Mouse (Mus musculus) midbrain, embryonic 11.5 days (tissue): ENCODE measurements at regions not wholly inside any gene's neighbourhood (a gene's known extent, or its start where the extent isn't known, plus 50 kb on each side); places are given as distances from the start of the nearest gene placed in this dataset.

Experiments used
- ATAC-seq: fragments of 200-750 bp; cut with Nextera tagmentation; 2 replicates; pipeline ENCODE4 v1.8.0; 2017; ENCODE audit warnings: moderate TSS enrichment, moderate library complexity; ENCODE audit not compliant: low FRiP score
- DNase-seq: peaks from one replicate; pipeline ENCODE4 v3.0.0; 2015; ENCODE audit warnings: low spot score; ENCODE audit errors: missing footprints
- H3K27ac ChIP-seq: fragments of 300-500 bp; sonication (generic); 2 replicates; pipeline ENCODE4 v1.5.1; 2014; ENCODE audit warnings: low read depth, low read length
- H3K27me3 ChIP-seq: fragments of 300-500 bp; sonication (generic); 2 replicates; pipeline ENCODE4 v1.6.1; 2014; ENCODE audit warnings: mild to moderate bottlenecking, low read length, moderate library complexity, mixed read lengths; ENCODE audit not compliant: control insufficient read depth, insufficient read depth
- H3K36me3 ChIP-seq: fragments of 300-500 bp; sonication (generic); 2 replicates; pipeline ENCODE4 v1.6.1; 2014; ENCODE audit warnings: mild to moderate bottlenecking, low read length, moderate library complexity, mixed read lengths; ENCODE audit not compliant: control insufficient read depth, insufficient read depth
- H3K4me1 ChIP-seq: fragments of 300-500 bp; sonication (generic); 2 replicates; pipeline ENCODE4 v1.6.1; 2014; ENCODE audit warnings: low read length; ENCODE audit not compliant: control insufficient read depth, insufficient read depth
- H3K4me2 ChIP-seq: fragments of 300-500 bp; sonication (generic); 2 replicates; pipeline ENCODE4 v1.6.1; 2014; ENCODE audit warnings: mild to moderate bottlenecking, moderate library complexity
- H3K4me3 ChIP-seq: fragments of 300-500 bp; sonication (generic); 2 replicates; pipeline ENCODE4 v1.5.1; 2014; ENCODE audit warnings: low read depth, low read length
- H3K9ac ChIP-seq: fragments of 300-500 bp; sonication (generic); 2 replicates; pipeline ENCODE4 v1.6.1; 2014; ENCODE audit warnings: low read length
- H3K9me3 ChIP-seq: fragments of 300-500 bp; sonication (generic); 2 replicates; pipeline ENCODE4 v1.6.1; 2016; ENCODE audit warnings: low read length; ENCODE audit not compliant: control insufficient read depth
- WGBS: fragments of 180-500 bp; shearing (Covaris S2); extraction: QIAGEN DNeasy Blood & Tissue Kit; methylation state at CpG from one replicate; pipeline ENCODE4 v1.1.7; 2014; 5-methylcytosine and 5-hydroxymethylcytosine counted together

DNA sequence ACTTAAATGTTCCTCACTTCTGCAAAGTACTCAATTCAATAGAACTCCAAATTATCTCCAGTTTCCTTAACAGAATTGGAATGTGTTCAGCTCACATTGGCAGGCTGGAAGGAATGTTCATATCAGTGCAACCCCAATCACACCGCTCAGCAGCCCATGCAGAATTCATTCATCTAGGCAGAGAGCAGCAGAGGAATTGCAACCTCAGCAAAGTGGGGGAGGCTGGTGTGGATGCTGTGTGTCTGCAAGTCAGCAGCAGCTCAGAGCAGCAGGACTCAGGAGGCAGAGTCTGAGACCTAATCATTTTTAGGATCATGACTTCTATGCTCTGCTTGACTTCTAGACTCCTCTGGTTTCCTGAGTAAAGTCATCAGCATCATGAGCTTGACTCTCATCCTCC, 100.7 kb upstream of the Chrna7 start:
- Histone ChIP-seq H3K27ac (no peak overlapping the region), H3K9ac (no peak overlapping the region), H3K27me3 (no peaks in the 10 kb centered on the region), H3K4me1 (no peaks in the 10 kb centered on the region), H3K4me3 (no peak overlapping the region), H3K36me3 (no peaks in the 10 kb centered on the region), H3K4me2 (no peak overlapping the region), H3K9me3 (no peaks in the 10 kb centered on the region)
- no peak for DNase-seq
- ATAC-seq = no peak
- WGBS = 91% methylated on average over 1 of the region's 1 CpGs

DNA sequence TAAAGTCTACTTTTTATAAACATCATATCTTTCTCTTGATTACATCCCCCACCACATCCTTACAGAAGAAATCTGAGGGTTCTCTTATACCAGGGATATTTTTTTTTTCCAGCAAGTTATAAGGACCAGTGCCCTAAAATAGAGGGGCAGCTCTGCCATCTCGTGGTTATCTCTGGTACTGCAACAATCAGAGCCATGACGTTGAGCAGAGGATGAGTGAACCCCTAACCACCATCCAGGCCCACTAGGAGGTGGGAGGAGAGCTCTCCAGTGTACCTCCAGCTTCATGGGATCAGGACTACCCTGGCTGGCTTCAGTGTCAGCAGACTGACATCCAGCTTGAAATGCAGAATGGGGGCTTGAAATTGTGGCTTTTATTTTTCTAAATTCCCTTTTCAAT, 107.2 kb upstream of the Chrna7 start:
- no peak overlapping the region for H3K4me2 ChIP-seq
- no peak overlapping the region for H3K27ac ChIP-seq
- no peaks in the 10 kb centered on the region for H3K4me1 ChIP-seq

DNA sequence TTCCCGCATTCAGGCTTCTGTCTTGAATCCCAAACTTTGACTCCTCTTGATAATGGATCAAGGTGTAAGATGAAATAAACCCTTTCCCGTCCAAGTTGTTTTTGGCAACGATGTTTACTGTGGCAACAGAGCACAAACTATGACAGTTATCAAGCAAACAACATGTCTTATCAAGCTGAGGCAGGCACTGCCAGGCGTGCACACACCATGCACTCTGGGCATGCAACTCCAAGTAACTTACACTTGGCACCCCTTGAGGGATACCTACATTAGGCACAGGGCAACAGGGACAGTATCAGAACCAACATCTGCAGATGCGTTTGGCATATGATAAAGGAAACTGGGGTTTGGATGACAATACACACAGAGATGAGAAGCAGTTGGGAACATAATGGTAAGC, 108.8 kb upstream of the Chrna7 start:
- H3K4me1 ChIP-seq = no peaks in the 10 kb centered on the region
- H3K27ac ChIP-seq = no peak overlapping the region
- no peak for ATAC-seq
- no peak for DNase-seq
- H3K4me2 ChIP-seq = no peak overlapping the region
- H3K9me3 ChIP-seq = no peaks in the 10 kb centered on the region
- no peak overlapping the region for H3K4me3 ChIP-seq
- H3K9ac ChIP-seq = no peak overlapping the region
- no peaks in the 10 kb centered on the region for H3K36me3 ChIP-seq
- no peaks in the 10 kb centered on the region for H3K27me3 ChIP-seq
- 87% methylated on average over 5 of the region's 5 CpGs for WGBS

More for the DNA sequence above, 107.2 kb upstream of the Chrna7 start:
- peak; percentile 96 for DNase-seq
- no peaks in the 10 kb centered on the region for H3K36me3 ChIP-seq
- no peaks in the 10 kb centered on the region for H3K27me3 ChIP-seq
- ATAC-seq = peak; percentile 76; the same call in 1 of the 2 replicates
- no peak overlapping the region for H3K4me3 ChIP-seq
- 0% methylated on average over 2 of the region's 2 CpGs for WGBS
- no peaks in the 10 kb centered on the region for H3K9me3 ChIP-seq
- no peak overlapping the region for H3K9ac ChIP-seq

DNA sequence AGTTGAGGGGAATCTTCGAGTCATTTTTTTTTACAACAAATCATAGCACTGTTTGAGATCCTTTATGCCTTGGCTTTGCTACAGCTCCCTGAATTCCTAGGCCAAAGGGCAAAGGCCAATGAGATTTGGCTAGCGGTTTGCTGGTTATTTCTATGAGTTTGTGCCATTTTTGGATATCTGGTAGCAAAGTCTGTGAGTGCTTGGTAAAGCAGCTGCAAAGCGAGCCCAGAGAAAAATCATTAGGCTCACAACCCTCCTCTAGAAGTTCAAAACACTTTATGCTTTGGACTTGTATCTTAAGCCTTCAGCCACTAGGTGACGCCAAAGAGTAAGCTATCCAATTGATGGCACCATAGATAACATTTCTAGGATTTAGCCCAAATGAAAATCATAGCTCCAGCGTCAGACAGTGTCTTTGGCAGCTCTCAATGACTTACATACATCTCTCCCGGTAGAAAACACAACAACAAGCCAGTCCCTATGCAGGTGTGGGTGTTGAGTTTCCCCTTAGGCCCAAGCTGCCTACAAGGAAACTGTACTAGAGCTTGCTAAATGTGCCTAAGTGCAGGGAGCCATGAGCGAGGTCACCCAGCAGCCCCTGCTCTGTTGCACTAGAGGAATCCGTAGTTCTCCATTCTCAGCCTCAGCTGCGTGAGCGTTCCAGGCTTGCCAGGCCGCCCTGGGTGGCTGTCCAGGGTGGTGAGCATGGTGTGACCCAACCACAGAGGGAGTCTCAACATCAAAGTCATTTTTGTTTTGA, 109.8 kb upstream of the Chrna7 start:
- H3K9me3 ChIP-seq = no peaks in the 10 kb centered on the region
- no peak overlapping the region for H3K9ac ChIP-seq
- H3K4me1 ChIP-seq = no peaks in the 10 kb centered on the region
- ATAC-seq (peak; percentile 33; the same call in 1 of the 2 replicates), DNase-seq (peak; percentile 95)
- no peak overlapping the region for H3K4me2 ChIP-seq
- no peak overlapping the region for H3K27ac ChIP-seq
- 33% methylated on average over 11 of the region's 11 CpGs for WGBS
- H3K27me3 ChIP-seq = no peaks in the 10 kb centered on the region
- no peaks in the 10 kb centered on the region for H3K36me3 ChIP-seq
- no peak overlapping the region for H3K4me3 ChIP-seq

DNA sequence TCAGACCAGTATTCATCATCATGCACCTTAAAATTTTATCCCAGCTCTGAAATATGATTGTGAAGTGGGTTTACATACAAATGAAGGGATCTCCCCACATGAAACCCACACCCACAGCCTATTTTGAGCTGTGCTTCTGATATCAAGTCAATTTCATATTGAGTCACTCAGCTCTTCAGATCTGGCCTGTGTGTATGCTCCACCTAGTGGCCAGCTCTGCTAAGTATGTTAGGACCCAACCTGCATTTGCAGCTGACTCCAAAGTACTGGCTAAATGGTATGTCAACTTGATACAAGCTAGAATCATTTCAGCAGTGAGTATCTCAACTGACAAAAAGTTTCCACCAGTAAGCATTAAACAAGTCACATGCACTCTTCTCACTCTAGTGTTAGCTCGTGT, 109.4 kb upstream of the Otud7a start:
- Histone ChIP-seq H3K36me3 (no peaks in the 10 kb centered on the region), H3K4me1 (no peaks in the 10 kb centered on the region), H3K4me3 (no peak overlapping the region), H3K9me3 (no peaks in the 10 kb centered on the region), H3K27ac (no peak overlapping the region), H3K4me2 (no peak overlapping the region), H3K27me3 (no peaks in the 10 kb centered on the region), H3K9ac (no peak overlapping the region)
- ATAC-seq (peak; percentile 64; the same call in 1 of the 2 replicates), DNase-seq (no peak)
- 33% methylated on average over 1 of the region's 1 CpGs for WGBS

DNA sequence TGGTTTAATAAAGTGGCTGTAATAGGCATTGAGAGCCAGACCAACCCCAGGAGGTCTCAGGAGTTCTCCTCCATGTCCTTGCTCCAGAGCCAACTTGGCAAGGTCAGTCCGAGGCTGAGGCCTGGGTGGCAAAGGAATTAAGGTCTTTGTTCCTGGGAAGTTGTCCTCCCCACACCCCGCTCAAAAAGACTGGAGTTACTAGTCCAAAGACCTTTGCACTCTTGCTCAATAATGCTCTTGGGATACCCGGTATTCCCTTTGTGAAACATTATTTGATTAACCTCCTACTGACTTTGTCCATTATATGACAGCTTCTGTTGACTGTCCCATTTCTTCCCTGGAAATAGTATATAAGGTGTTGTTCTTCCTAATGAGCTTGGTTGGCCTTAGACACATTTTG, 108.5 kb upstream of the Otud7a start:
- ATAC-seq = no peak
- DNase-seq = no peak
- WGBS = 51% methylated on average over 3 of the region's 3 CpGs

DNA sequence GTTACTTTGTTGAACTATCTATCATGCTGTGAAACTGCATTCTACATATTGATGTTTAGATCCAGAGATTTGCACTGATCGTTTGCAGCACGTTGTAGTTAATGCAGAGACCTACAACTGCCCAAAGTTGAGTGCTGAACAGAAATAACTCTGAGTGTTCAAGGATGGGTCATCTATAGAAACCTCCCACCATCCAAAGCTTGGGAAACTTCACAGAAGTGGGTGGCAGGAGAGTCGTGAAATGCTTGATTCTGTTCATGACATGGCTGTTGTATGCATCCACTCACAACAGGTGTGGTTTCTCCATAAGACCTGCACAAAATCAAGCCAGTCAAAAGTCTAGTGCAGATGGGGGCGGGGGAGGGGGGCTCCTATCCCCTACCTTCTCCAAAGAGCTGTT, 102.8 kb upstream of the Otud7a start:
- H3K27me3 ChIP-seq = no peaks in the 10 kb centered on the region
- no peaks in the 10 kb centered on the region for H3K36me3 ChIP-seq
- DNase-seq (no peak), ATAC-seq (no peak)
- no peak overlapping the region for H3K27ac ChIP-seq
- no peaks in the 10 kb centered on the region for H3K4me1 ChIP-seq
- no peaks in the 10 kb centered on the region for H3K9me3 ChIP-seq
- no peak overlapping the region for H3K9ac ChIP-seq
- H3K4me3 ChIP-seq = no peak overlapping the region
- no peak overlapping the region for H3K4me2 ChIP-seq
- 86% methylated on average over 4 of the region's 4 CpGs for WGBS

More for the DNA sequence above, 108.5 kb upstream of the Otud7a start:
- no peaks in the 10 kb centered on the region for H3K9me3 ChIP-seq
- no peak overlapping the region for H3K4me2 ChIP-seq
- no peak overlapping the region for H3K9ac ChIP-seq
- no peak overlapping the region for H3K27ac ChIP-seq
- H3K4me3 ChIP-seq = no peak overlapping the region
- no peaks in the 10 kb centered on the region for H3K4me1 ChIP-seq
- H3K27me3 ChIP-seq = no peaks in the 10 kb centered on the region
- no peaks in the 10 kb centered on the region for H3K36me3 ChIP-seq

DNA sequence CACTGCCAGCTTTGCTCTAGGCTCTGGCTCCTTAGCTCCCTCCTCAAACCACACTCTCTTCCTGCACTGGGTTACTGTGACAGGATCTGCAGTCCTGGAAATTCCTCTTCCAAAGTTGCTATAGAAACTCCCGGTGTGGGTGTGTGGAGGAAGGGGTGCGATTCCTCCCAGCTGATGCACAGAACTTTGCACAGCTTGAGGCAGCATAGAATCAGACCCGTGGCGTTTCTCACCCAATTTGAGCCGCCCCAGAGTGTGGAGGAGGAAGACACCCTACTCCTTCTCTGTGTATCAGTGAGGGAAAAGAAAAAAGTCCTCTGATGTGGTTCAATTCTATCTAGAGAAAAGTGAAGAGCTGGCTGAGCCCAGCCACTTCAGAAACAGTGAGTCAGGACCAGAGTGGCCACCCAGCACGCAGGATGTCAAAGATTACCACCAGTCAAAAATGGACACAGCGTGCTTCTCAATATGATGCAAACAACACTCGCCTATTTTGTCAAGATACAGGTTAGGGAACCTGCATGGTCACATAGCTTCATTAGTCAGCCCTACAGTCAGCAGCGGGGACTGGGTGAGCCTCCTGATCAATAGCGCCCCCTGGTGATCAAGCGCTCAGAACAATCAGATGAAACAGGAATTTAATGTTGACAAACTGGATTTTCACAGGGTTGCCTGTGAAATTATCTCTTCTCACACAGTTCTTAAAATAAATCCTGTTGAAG, 98.7 kb upstream of the Otud7a start:
- 30% methylated on average over 11 of the region's 11 CpGs for WGBS
- Histone ChIP-seq H3K9ac (no peak overlapping the region), H3K36me3 (no peaks in the 10 kb centered on the region), H3K27ac (no peak overlapping the region), H3K27me3 (no peaks in the 10 kb centered on the region), H3K4me3 (no peak overlapping the region), H3K9me3 (no peaks in the 10 kb centered on the region), H3K4me1 (no peaks in the 10 kb centered on the region), H3K4me2 (no peak overlapping the region)
- DNase-seq (peak; percentile 91), ATAC-seq (peak; percentile 74)

DNA sequence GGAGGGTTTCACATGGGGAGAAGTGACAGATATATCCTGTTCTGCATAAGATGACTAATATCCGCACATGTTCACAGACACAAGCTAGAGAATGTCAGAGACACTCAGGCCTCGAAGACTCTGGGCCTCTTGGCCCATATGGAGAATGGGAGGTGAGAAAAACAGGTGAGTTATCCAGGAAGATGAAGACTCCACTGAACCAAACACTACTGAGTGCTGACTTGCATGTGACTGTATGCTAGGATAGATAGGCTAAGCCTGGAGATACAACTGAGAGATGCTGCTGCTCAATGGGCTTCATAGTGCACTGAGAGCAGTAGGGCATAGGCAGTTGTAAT, 98.2 kb upstream of the Otud7a start:
- Histone ChIP-seq H3K4me2 (no peak overlapping the region), H3K27me3 (no peaks in the 10 kb centered on the region), H3K4me3 (no peak overlapping the region), H3K9ac (no peak overlapping the region), H3K9me3 (no peaks in the 10 kb centered on the region), H3K27ac (no peak overlapping the region), H3K36me3 (no peaks in the 10 kb centered on the region), H3K4me1 (no peaks in the 10 kb centered on the region)
- no peak for ATAC-seq
- 94% methylated on average over 2 of the region's 2 CpGs for WGBS
- no peak for DNase-seq
